ENCODE assay signal across 8 mouse cellular contexts in the genomic region with DNA sequence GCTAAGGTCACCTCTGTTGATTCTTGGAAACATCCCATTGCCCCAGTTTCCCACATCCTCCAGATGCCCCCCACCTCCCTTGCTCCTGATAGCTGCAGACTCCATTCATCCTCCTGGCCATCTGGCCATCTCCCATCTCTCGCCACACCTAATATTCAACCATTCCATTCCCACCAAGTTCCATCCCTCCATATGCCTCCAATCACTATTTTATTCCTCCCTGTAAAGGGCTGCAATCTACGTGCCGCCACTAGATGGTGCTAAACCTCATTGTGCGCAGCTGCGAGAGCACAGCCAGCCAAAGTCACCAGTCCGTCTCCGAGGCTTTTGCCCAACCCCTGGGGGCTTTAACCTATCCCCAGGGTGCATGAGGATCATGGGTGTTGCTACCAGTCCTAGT. TPM values are rescaled to one million over a fixed set of nuclear protein-coding genes. Genes with fewer than 3 reads are reported as not detected.
A peak's percentile ranks its signal among the peaks of the same experiment; 100 is the strongest.
DNase-seq lines count a peak whose midpoint lies in the region; ATAC-seq and TF ChIP-seq lines count a peak whose summit lies in the region.
"Not testable (repeated sequence)": the region's sequence is repeated elsewhere in the genome, so short reads cannot be mapped to it uniquely, and the experiment has no call there.

No protein-coding gene starts in this region.

- H3K27ac ChIP-seq in forebrain, embryonic 15.5 days (replicated peaks); hindbrain, embryonic 10.5 days; kidney, embryonic 16.5 days (ENCODE audit: low read length); liver, adult 2 months (replicated peaks; ENCODE audit: insufficient read depth, low read depth, low read length); midbrain, embryonic 13.5 days: not testable (repeated sequence)

- H3K9me3 ChIP-seq in E14TG2a.4 (ENCODE audit: low read length); forebrain, embryonic 15.5 days; hindbrain, embryonic 10.5 days; kidney, embryonic 16.5 days (ENCODE audit: low read length); midbrain, embryonic 13.5 days: not testable (repeated sequence)

- not testable (repeated sequence) for H3K79me2 ChIP-seq in liver, adult 2 months (ENCODE audit: control insufficient read depth, insufficient read depth, low read length)

- not testable (repeated sequence) for H3K9ac ChIP-seq in forebrain, embryonic 15.5 days (replicated peaks); kidney, embryonic 16.5 days (replicated peaks; ENCODE audit: low read length); liver, adult 2 months (ENCODE audit: low read depth, low read length); midbrain, embryonic 13.5 days (replicated peaks)

- not testable (repeated sequence) for H3K36me3 ChIP-seq in E14TG2a.4 (ENCODE audit: insufficient read depth, low read length); forebrain, embryonic 15.5 days; hindbrain, embryonic 10.5 days; kidney, embryonic 16.5 days (ENCODE audit: insufficient read depth, low read length); liver, adult 2 months (ENCODE audit: control insufficient read depth, insufficient read depth, low read length); midbrain, embryonic 13.5 days

- TF ChIP-seq CTCF in E14TG2a.4 (conservative IDR thresholded peaks at IDR 0.05; ENCODE audit: low read length) = peak; percentile 34; the same call in 1 of the 2 replicates
- peak; percentile 20; the same call in 1 of the 2 replicates for TF ChIP-seq CTCF in liver, adult 2 months (IDR thresholded peaks at IDR 0.05; ENCODE audit: low read depth, low read length)

- not testable (repeated sequence) for TF ChIP-seq POLR2A in liver, adult 2 months (IDR thresholded peaks at IDR 0.05; ENCODE audit: extremely low read depth, insufficient read depth, low read length)

- not testable (repeated sequence) for H3K4me3 ChIP-seq in E14TG2a.4 (replicated peaks; ENCODE audit: low read length); forebrain, embryonic 15.5 days; hindbrain, embryonic 10.5 days; kidney, embryonic 16.5 days (ENCODE audit: low read length); liver, adult 2 months (ENCODE audit: insufficient read depth, low read depth, low read length); midbrain, embryonic 13.5 days (replicated peaks)

- not testable (repeated sequence) for H3K27me3 ChIP-seq in E14TG2a.4 (ENCODE audit: insufficient read depth, low read length); forebrain, embryonic 15.5 days; hindbrain, embryonic 10.5 days (ENCODE audit: insufficient read depth, poor library complexity, severe bottlenecking); kidney, embryonic 16.5 days (ENCODE audit: insufficient read depth, low read length); liver, adult 2 months (ENCODE audit: control insufficient read depth, insufficient read depth, low read length); midbrain, embryonic 13.5 days

- peak; percentile 8 for DNase-seq in cerebellum, adult 9-10 months
- peak; percentile 12 for DNase-seq in hindbrain, embryonic 10.5 days (ENCODE audit: low spot score)
- not testable (repeated sequence) for DNase-seq in liver, adult 2 months (ENCODE audit: extremely low read depth, low read depth, low spot score)
- DNase-seq in right cerebral cortex, postnatal 25 days = peak; percentile 5

- not testable (repeated sequence) for H3K4me1 ChIP-seq in E14TG2a.4 (replicated peaks; ENCODE audit: low read depth, low read length); forebrain, embryonic 15.5 days; hindbrain, embryonic 10.5 days (replicated peaks); kidney, embryonic 16.5 days (ENCODE audit: insufficient read depth, low read length); liver, adult 2 months (ENCODE audit: control insufficient read depth, insufficient read depth, low read length); midbrain, embryonic 13.5 days (replicated peaks)

- not testable (repeated sequence) for H3K4me2 ChIP-seq in forebrain, embryonic 15.5 days (replicated peaks); midbrain, embryonic 13.5 days (replicated peaks)
- 0 out of 2 replicates have a peak overlapping the region, but pooled peaks have one; percentile 23 for H3K4me2 ChIP-seq in kidney, embryonic 16.5 days (replicated peaks; ENCODE audit: low read depth, low read length)

- ATAC-seq in forebrain, embryonic 15.5 days (replicated peaks) = peak; percentile 57
- peak; percentile 63; the same call in 1 of the 2 replicates for ATAC-seq in kidney, embryonic 16.5 days (ENCODE audit: low FRiP score, low TSS enrichment)
- peak; percentile 73 for ATAC-seq in midbrain, embryonic 13.5 days

- 1% methylated on average over 7 of the region's 7 CpGs for WGBS in forebrain, embryonic 15.5 days
- WGBS in hindbrain, embryonic 10.5 days = 4% methylated on average over 7 of the region's 7 CpGs
- WGBS in kidney, embryonic 16.5 days = 4% methylated on average over 5 of the region's 7 CpGs
- under 1% methylated on average over 5 of the region's 7 CpGs for WGBS in liver, adult 2 months
- WGBS in midbrain, embryonic 13.5 days = 6% methylated on average over 6 of the region's 7 CpGs

RNA-seq across cellular contexts. Expression of a gene that starts 55.2 kb away (rescaled TPM):
- 22.6 and 27.1 TPM in 2 replicates for polyA plus RNA-seq in forebrain, embryonic 15.5 days (2015; fragmentation: Nextera tagmentation; extraction: Ambion mirVana)
- polyA plus RNA-seq in hindbrain, embryonic 10.5 days (2016; fragmentation: Nextera tagmentation; extraction: Ambion mirVana) = 0.16 and 0.34 TPM in 2 replicates
- 12.6 and 13.4 TPM in 2 replicates for polyA plus RNA-seq in kidney, embryonic 16.5 days (2015; fragmentation: Nextera tagmentation; extraction: Ambion mirVana)
- 0.09 TPM in 1 of 2 replicates, not detected in the other for total RNA-seq in liver, adult 2 months (2014; rRNA removed)
- polyA plus RNA-seq in liver, adult 2 months (2012; rRNA removed) = not detected in 2 replicates
- 4.8 and 8.5 TPM in 2 replicates for polyA plus RNA-seq in midbrain, embryonic 13.5 days (2015; fragmentation: Nextera tagmentation; extraction: Ambion mirVana)
